Mouse (Mus musculus) midbrain, embryonic 12.5 days (tissue): ENCODE results near the gene Aspg. TPM values are rescaled to one million over a fixed set of nuclear protein-coding genes. Genes with fewer than 3 reads are reported as not detected.

Source experiments
- microRNA counts: library from miRNA; unstranded; fragments of <30 nt; microRNA quantifications from one replicate; lab custom pipeline; 2017
- microRNA-seq: library from miRNA; unstranded; fragments of <30 nt; microRNA quantifications from one replicate; pipeline ENCODE4, GENCODE M21; 2017
- polyA plus RNA-seq: library from polyadenylated mRNA; unstranded; fragments of >200 nt; fragmentation: Nextera tagmentation; extraction: Ambion mirVana; gene quantifications from 2 replicates; pipeline ENCODE4 v1.2.1, GENCODE M21; 2016

The Aspg gene
- polyA plus RNA-seq, 1 experiment from 2014 or later = 0.51 TPM

MicroRNA genes within 50 kb of the gene (microRNA counts, 519-probe panel; counts per million panel counts)
- microRNA mmu-miR-203 (lab: Ali Mortazavi, UCI) = not detected

Small RNA genes within 50 kb of the gene (microRNA-seq; reads per million reads assigned to microRNA genes)
- gene Mir203 (1,577 reads per million, percentile 83 among the genes with 10 or more reads in this experiment), gene Mir3073a (not detected), gene Mir3073b (not detected)

Other genes with a start within 250 kb of the Aspg start
- 11.6 and 12.8 TPM in 2 replicates for gene Ppp1r13b, start 198.6 kb upstream of the Aspg start, polyA plus RNA-seq
- gene Atp5mpl, start 139.7 kb upstream of the Aspg start, polyA plus RNA-seq = 589 and 602 TPM in 2 replicates
- 0.76 and 0.79 TPM in 2 replicates for gene Tdrd9, start 135.1 kb upstream of the Aspg start, polyA plus RNA-seq
- not detected in 2 replicates for gene Rd3l, start 125.4 kb upstream of the Aspg start, polyA plus RNA-seq
- 10.0 and 10.1 TPM in 2 replicates for gene Kif26a, start 39.5 kb downstream of the Aspg start, polyA plus RNA-seq